Mouse (Mus musculus) granulocyte monocyte progenitor cell, adult 5-6 weeks (primary cell): ENCODE data around the gene Mum1. TPM values are rescaled to one million over a fixed set of nuclear protein-coding genes. Genes with fewer than 3 reads are reported as not detected.

Experiments used
- total RNA-seq, 2 experiments: library from RNA; stranded (forward) in 1 of 2; stranded (reverse) in 1 of 2; fragments of 200-712, 200-1000 nt in 1 of 2; fragments of >200 nt in 1 of 2; fragmentation: Nextera tagmentation in 1 of 2; gene quantifications; 2 replicates each; pipeline ENCODE4 v1.2.3; 2014 to 2017

The Mum1 gene
- total RNA-seq, 2 experiments from 2014 or later = 31.0 to 53.1 TPM

Other genes with a start within 250 kb of the Mum1 start
- gene Tmem259, start 242.1 kb upstream of the Mum1 start, total RNA-seq (2014; fragmentation: Nextera tagmentation) = 38.2 and 63.0 TPM in 2 replicates
- gene Tmem259, start 242.1 kb upstream of the Mum1 start, total RNA-seq (2017) = 43.2 and 54.7 TPM in 2 replicates
- 50.6 and 57.5 TPM in 2 replicates for gene Cnn2, start 237.8 kb upstream of the Mum1 start, total RNA-seq (2014; fragmentation: Nextera tagmentation)
- 72.7 and 89.8 TPM in 2 replicates for gene Cnn2, start 237.8 kb upstream of the Mum1 start, total RNA-seq (2017)
- gene Abca7, start 229.9 kb upstream of the Mum1 start, total RNA-seq (2014; fragmentation: Nextera tagmentation) = 23.0 and 28.8 TPM in 2 replicates
- gene Abca7, start 229.9 kb upstream of the Mum1 start, total RNA-seq (2017) = 14.7 and 16.0 TPM in 2 replicates
- gene Arhgap45, start 209.8 kb upstream of the Mum1 start, total RNA-seq (2014; fragmentation: Nextera tagmentation) = 109 and 133 TPM in 2 replicates
- 110 and 120 TPM in 2 replicates for gene Arhgap45, start 209.8 kb upstream of the Mum1 start, total RNA-seq (2017)
- gene Polr2e, start 186.6 kb upstream of the Mum1 start, total RNA-seq (2014; fragmentation: Nextera tagmentation) = 96.6 and 105 TPM in 2 replicates
- 79.7 and 86.7 TPM in 2 replicates for gene Polr2e, start 186.6 kb upstream of the Mum1 start, total RNA-seq (2017)
- gene Gpx4, start 179.3 kb upstream of the Mum1 start, total RNA-seq (2014; fragmentation: Nextera tagmentation) = 278 and 280 TPM in 2 replicates
- 397 and 420 TPM in 2 replicates for gene Gpx4, start 179.3 kb upstream of the Mum1 start, total RNA-seq (2017)
- gene Sbno2, start 120.9 kb upstream of the Mum1 start, total RNA-seq (2014; fragmentation: Nextera tagmentation) = 42.4 and 43.6 TPM in 2 replicates
- gene Sbno2, start 120.9 kb upstream of the Mum1 start, total RNA-seq (2017) = 18.0 and 24.5 TPM in 2 replicates
- gene Stk11, start 110.6 kb upstream of the Mum1 start, total RNA-seq (2014; fragmentation: Nextera tagmentation) = 94.5 and 150 TPM in 2 replicates
- 121 and 132 TPM in 2 replicates for gene Stk11, start 110.6 kb upstream of the Mum1 start, total RNA-seq (2017)
- gene Atp5d, start 87.8 kb upstream of the Mum1 start, total RNA-seq (2014; fragmentation: Nextera tagmentation) = 193 and 253 TPM in 2 replicates
- 47.4 and 49.6 TPM in 2 replicates for gene Atp5d, start 87.8 kb upstream of the Mum1 start, total RNA-seq (2017)
- gene Cbarp, start 85.6 kb upstream of the Mum1 start, total RNA-seq (2014; fragmentation: Nextera tagmentation) = 0.73 and 5.3 TPM in 2 replicates
- 0.36 TPM in 1 of 2 replicates, not detected in the other for gene Cbarp, start 85.6 kb upstream of the Mum1 start, total RNA-seq (2017)
- 26.7 and 36.8 TPM in 2 replicates for gene Midn, start 78.2 kb upstream of the Mum1 start, total RNA-seq (2014; fragmentation: Nextera tagmentation)
- 10.0 and 17.4 TPM in 2 replicates for gene Midn, start 78.2 kb upstream of the Mum1 start, total RNA-seq (2017)
- 25.3 and 70.7 TPM in 2 replicates for gene Cirbp, start 60.4 kb upstream of the Mum1 start, total RNA-seq (2014; fragmentation: Nextera tagmentation)
- gene Cirbp, start 60.4 kb upstream of the Mum1 start, total RNA-seq (2017) = 36.8 and 40.7 TPM in 2 replicates
- 17.2 and 43.4 TPM in 2 replicates for gene 1600002K03Rik, start 53.5 kb upstream of the Mum1 start, total RNA-seq (2014; fragmentation: Nextera tagmentation)
- gene 1600002K03Rik, start 53.5 kb upstream of the Mum1 start, total RNA-seq (2017) = 11.2 and 11.5 TPM in 2 replicates
- not detected in 2 replicates for gene Efna2, start 47.0 kb upstream of the Mum1 start, total RNA-seq (2014; fragmentation: Nextera tagmentation)
- gene Efna2, start 47.0 kb upstream of the Mum1 start, total RNA-seq (2017) = 0.05 TPM in 1 of 2 replicates, not detected in the other
- gene Ndufs7, start 22.7 kb downstream of the Mum1 start, total RNA-seq (2014; fragmentation: Nextera tagmentation) = 109 and 191 TPM in 2 replicates
- 97.9 and 124 TPM in 2 replicates for gene Ndufs7, start 22.7 kb downstream of the Mum1 start, total RNA-seq (2017)
- gene Gamt, start 34.6 kb downstream of the Mum1 start, total RNA-seq (2014; fragmentation: Nextera tagmentation) = 4.8 and 6.9 TPM in 2 replicates
- 3.1 and 5.7 TPM in 2 replicates for gene Gamt, start 34.6 kb downstream of the Mum1 start, total RNA-seq (2017)
- gene Dazap1, start 35.1 kb downstream of the Mum1 start, total RNA-seq (2014; fragmentation: Nextera tagmentation) = 128 and 145 TPM in 2 replicates
- 154 and 157 TPM in 2 replicates for gene Dazap1, start 35.1 kb downstream of the Mum1 start, total RNA-seq (2017)
- gene Rps15, start 66.0 kb downstream of the Mum1 start, total RNA-seq (2014; fragmentation: Nextera tagmentation) = 3,725 and 3,829 TPM in 2 replicates
- gene Rps15, start 66.0 kb downstream of the Mum1 start, total RNA-seq (2017) = 2,646 and 2,810 TPM in 2 replicates
- not detected in 2 replicates for gene Apc2, start 69.5 kb downstream of the Mum1 start, total RNA-seq (2014; fragmentation: Nextera tagmentation)
- not detected in 2 replicates for gene Apc2, start 69.5 kb downstream of the Mum1 start, total RNA-seq (2017)
- gene 2310011J03Rik, start 94.1 kb downstream of the Mum1 start, total RNA-seq (2014; fragmentation: Nextera tagmentation) = 35.2 and 45.0 TPM in 2 replicates
- 16.4 and 17.4 TPM in 2 replicates for gene 2310011J03Rik, start 94.1 kb downstream of the Mum1 start, total RNA-seq (2017)
- gene Pcsk4, start 103.1 kb downstream of the Mum1 start, total RNA-seq (2014; fragmentation: Nextera tagmentation) = 6.7 and 7.2 TPM in 2 replicates
- gene Pcsk4, start 103.1 kb downstream of the Mum1 start, total RNA-seq (2017) = 0.98 and 1.6 TPM in 2 replicates
- gene Reep6, start 103.5 kb downstream of the Mum1 start, total RNA-seq (2014; fragmentation: Nextera tagmentation) = 0.11 and 0.60 TPM in 2 replicates
- 0.22 and 2.7 TPM in 2 replicates for gene Reep6, start 103.5 kb downstream of the Mum1 start, total RNA-seq (2017)
- not detected in 2 replicates for gene Adamtsl5, start 122.0 kb downstream of the Mum1 start, total RNA-seq (2014; fragmentation: Nextera tagmentation)
- gene Adamtsl5, start 122.0 kb downstream of the Mum1 start, total RNA-seq (2017) = not detected in 2 replicates
- not detected in 2 replicates for gene Plk5, start 130.0 kb downstream of the Mum1 start, total RNA-seq (2014; fragmentation: Nextera tagmentation)
- not detected in 2 replicates for gene Plk5, start 130.0 kb downstream of the Mum1 start, total RNA-seq (2017)
- 0.67 and 3.6 TPM in 2 replicates for gene Mex3d, start 161.2 kb downstream of the Mum1 start, total RNA-seq (2014; fragmentation: Nextera tagmentation)
- 2.1 and 2.2 TPM in 2 replicates for gene Mex3d, start 161.2 kb downstream of the Mum1 start, total RNA-seq (2017)
- 85.0 and 105 TPM in 2 replicates for gene Mbd3, start 173.1 kb downstream of the Mum1 start, total RNA-seq (2014; fragmentation: Nextera tagmentation)
- 94.1 and 106 TPM in 2 replicates for gene Mbd3, start 173.1 kb downstream of the Mum1 start, total RNA-seq (2017)
- gene Uqcr11, start 180.4 kb downstream of the Mum1 start, total RNA-seq (2014; fragmentation: Nextera tagmentation) = 382 and 438 TPM in 2 replicates
- gene Uqcr11, start 180.4 kb downstream of the Mum1 start, total RNA-seq (2017) = 172 and 277 TPM in 2 replicates
- 33.8 and 55.2 TPM in 2 replicates for gene Tcf3, start 207.2 kb downstream of the Mum1 start, total RNA-seq (2014; fragmentation: Nextera tagmentation)
- gene Tcf3, start 207.2 kb downstream of the Mum1 start, total RNA-seq (2017) = 30.7 and 48.4 TPM in 2 replicates